Mouse (Mus musculus) thymus, postnatal 25 days (tissue): Measurements from ENCODE around the gene Enah.

Experiments used
- DNase-seq: peaks from one replicate; pipeline ENCODE4 v3.0.0; 2022

The Enah gene

GRCm38 (mm10) chr1:182027426-182027979 is 7.7 kb upstream of the Enah start:
- DNase-seq: no peak

DNA sequence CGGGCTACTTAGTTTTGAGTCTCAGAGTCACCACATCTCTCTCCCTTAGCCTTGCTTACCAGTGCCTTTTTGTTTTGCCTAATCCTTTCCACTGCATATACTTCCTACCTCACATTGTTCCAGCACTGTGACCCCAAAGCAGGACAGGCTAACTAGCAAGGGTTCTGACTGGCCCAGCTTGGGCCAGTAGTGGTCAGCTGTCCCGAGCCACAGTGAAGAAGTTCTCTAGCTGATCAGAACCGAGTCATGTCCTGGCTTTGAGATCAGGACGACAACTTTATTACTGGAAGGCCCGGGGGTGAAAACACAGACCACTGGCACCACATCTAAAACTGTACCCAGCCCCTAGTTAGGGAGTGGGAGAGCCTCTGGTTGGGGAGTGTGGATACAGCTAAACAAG is 7.0 kb upstream of the Enah start:
- no peak for DNase-seq

- DNase-seq: no peak
Measured at GRCm38 (mm10) chr1:182026120-182026519, 6.3 kb upstream of the Enah start.

DNA sequence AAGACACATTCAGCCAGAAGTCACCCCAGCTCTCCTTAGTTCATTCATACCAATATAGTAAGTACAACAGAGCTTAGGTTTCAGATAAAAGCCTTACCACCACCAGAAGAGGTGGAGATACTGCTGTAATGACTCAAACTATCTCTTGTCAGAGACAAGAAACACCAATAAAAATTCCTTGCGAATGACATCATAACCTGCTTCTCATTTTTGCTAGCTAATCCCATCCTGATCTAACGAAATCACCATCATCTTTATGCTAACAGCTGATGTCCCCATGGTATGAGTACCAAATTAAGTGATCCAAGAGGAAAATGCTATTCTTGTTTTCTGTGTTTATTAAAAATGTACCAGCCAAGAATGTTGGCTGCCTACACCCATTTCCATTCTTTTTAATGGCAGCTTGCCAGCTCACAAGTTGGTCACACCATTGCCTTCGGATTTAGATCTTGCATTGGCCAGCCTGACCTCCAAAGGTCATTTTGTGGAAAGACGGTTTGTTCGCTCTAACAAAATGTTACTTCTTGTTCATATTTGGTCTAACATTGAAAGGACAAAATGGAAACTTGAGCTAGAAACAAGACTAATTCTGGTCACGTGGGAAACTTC is 2.0 kb upstream of the Enah start:
- DNase-seq: no peak

GRCm38 (mm10) chr1:182020831-182021460 is 1.2 kb upstream of the Enah start:
- no peak for DNase-seq

GRCm38 (mm10) chr1:182019266-182019925 is 394 bp downstream of the Enah start:
- peak; percentile 5 for DNase-seq

DNA sequence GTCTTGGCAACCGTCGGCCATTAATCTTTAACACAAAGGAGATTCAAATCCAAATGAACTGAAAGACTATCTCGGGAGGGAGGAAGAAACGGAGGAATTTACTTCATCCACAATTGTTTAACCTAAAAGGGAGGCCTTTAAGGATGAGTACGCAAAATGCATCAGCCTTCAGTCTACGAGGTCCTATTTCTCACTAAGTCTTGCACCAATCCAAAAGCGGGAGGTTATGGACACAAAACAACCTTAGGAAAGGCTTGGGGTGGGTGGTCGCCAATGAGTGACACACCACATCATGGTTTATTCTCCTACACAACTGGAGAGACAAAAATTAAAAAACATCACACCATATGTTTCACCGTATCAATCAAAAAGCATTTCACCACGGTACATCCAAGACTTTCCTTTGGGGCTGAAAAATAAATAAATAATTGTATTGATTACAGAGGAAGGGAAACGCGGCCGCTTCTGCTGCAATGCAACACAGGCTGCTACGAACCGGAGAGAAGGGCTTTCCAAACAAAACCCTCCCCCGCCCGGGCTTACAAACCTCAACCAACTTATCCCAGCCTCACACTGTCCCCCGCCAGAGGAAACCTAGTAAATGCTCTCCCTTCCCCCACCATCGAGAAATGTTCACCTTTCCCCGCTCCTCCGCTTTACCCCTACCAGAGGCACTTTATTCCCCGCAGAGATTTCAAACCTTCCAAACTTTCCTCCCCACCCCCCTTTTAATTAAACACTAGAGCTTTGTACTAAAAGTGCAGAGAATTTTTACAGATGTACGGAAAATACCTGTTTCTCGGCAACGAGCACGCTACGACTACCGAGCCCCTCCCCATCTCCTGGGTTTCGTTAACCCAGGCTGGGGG is 1.2 kb downstream of the Enah start:
- DNase-seq: peak; percentile 3

- DNase-seq: no peak
Measured at GRCm38 (mm10) chr1:182005831-182006230, 14.0 kb downstream of the Enah start.

DNA sequence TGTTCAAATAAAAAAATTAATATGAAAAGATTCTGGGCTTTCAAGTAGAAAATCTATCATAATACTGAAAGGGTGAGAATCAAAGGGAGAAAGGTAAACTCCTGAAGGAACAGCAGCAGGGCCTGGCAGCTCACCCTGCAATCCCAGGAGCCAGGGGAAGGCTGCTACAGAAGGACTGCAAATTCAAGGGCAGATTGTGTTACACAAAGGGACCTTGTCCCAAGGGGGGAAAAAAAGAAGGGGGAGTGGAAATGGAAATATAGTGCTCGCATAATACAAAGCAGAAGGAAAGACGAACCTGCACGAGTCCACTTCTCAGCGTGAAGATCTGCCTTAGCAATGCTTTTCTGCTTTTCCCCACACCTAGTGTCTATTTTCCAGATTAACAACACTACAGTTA is 21.1 kb downstream of the Enah start:
- DNase-seq: no peak

DNA sequence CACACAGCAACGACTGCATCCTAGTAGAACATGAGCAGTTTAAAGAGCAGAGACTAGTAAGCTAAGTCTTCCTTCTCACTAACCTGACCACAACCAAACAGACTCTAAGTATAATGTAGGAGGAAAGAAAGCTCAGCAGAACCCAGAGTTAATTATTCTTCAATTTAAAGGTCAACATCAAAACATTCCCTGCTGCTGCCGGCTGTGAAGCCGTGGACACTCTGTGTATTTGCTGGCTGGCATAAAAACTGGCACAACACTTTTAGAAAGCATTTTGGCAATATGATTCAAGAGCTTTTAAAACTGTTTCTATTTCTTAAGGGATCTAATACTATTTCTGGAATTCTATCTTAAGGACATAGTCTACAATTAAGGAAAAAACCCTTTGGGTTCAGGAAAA is 22.0 kb downstream of the Enah start:
- DNase-seq: no peak

DNA sequence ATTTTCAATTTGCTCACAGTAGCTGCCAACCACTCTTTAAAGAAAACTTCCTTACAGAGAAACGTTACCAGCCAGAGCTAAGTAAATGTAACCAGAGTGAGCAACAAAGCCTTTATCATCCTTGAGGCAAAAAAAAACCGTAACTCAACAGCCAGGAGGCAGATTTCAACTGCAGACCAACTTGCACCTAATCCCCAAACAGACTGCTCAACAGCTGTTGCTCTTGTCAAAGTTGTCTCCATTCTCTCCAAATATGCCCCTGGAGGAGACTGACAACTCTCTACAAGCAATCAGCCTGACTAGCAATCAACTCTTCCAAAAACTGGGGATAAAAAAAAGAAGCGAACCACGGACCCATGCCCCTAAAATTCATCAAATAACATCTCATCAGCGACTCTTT is 26.2 kb downstream of the Enah start:
- DNase-seq: no peak

GRCm38 (mm10) chr1:181988367-181988766 is 31.4 kb downstream of the Enah start:
- DNase-seq: no peak

GRCm38 (mm10) chr1:181987226-181987625 is 32.6 kb downstream of the Enah start:
- no peak for DNase-seq

GRCm38 (mm10) chr1:181985880-181986279 is 33.9 kb downstream of the Enah start:
- no peak for DNase-seq

DNA sequence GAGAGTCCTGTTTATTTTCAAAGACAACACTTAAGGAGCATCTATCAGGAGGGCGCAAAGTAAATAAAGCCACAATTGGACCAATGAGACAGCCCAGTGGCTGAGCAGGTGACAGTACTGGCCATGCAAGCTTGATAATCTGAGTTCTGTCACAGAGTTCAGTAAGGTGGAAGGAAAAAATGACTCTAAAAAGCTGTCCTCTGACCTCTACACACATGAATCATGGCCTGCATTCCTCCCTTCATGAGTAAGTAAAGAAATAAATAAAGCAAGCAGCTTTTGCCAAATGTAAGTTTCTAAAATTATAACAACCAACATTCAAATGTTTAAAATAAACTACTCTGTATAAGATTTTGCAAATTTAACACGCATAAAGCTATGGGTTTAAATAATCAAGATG is 35.0 kb downstream of the Enah start:
- no peak for DNase-seq

- no peak for DNase-seq
Measured at GRCm38 (mm10) chr1:181980017-181980719, 39.6 kb downstream of the Enah start.

- DNase-seq: no peak
Measured at GRCm38 (mm10) chr1:181975510-181975909, 44.3 kb downstream of the Enah start.

DNA sequence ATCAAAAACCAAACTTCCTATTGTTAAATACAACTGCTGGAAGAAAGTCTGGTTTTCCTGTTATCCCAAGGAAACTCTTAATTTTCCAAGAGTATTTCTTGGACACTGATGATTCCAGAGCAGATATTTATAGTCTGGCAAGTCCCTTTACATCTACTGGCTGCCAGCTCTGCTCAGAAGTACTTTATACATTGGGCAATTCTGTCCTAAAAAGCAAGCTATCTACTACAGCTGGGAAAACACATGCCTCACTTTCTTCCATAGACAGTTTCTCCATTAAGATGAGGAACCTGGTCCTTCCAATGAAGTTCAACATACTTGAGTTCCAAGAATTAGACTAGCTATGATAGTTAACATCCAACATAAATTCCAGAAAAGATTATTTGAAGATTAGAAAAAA is 44.9 kb downstream of the Enah start:
- DNase-seq: no peak

- DNase-seq: no peak
Measured at GRCm38 (mm10) chr1:181965277-181965676, 54.5 kb downstream of the Enah start.

DNA sequence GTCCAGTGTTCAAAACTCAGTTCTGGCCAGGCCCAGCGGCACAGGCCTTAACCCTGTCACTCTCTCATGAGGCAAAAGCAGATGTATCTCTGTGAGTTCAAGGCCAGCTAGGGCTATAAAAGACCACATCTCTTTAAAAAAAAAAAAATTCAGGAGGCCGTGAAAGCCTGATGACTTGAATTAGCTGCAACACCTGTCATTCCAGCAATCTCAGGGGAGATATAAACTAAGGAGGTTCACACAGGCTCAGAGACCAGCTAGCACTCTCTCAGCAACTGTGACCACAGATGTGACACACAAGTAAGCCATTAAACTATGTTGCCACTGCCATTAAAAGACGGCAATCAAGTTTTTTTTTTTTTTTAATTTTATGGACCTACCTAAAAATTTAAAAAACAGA is 56.0 kb downstream of the Enah start:
- no peak for DNase-seq

DNA sequence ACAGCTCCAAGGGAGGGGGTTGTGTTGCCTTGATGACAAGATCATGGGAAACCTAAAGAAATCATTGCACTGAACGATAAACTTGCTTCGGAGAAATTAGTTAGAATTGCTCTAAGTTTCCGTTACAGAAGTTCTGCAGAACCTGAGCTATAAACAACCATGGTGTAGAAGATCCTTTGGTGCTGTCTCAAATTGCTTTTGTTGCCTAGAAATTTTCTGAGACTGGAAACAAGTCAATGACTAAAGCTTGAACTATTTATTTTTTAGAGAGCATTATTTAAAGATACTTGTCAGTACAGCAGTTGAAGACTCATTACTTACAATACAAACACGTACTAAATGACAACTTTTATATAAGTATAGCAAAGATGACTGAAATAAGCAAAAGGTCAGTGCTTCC is 56.4 kb downstream of the Enah start:
- no peak for DNase-seq

- no peak for DNase-seq
Measured at GRCm38 (mm10) chr1:181960383-181960782, 59.4 kb downstream of the Enah start.

DNA sequence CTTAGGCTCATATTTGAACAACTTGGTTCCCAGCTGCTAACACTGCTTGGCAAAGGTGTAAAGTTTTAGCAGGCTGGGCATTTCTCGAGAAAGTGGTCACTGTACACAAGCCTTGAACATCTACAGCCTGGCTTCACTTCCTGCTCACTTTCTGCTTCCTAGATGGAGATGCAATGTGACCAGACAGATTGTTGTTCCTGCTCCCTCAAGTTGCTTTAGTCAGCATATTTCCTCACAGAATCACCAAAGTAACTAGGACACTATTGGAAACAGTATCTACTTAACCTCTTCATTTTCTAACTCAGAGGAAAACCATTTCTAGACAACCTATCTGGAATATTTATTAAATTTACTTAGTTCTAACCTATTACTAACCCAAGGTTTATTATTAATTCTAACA is 61.4 kb downstream of the Enah start:
- DNase-seq: no peak
